Mouse (Mus musculus) right cerebral cortex, postnatal 25 days (tissue): ENCODE results near the gene Armc2.

Source experiments
- DNase-seq: peaks from one replicate; pipeline ENCODE4 v3.0.0; 2022

Gene Armc2

DNA sequence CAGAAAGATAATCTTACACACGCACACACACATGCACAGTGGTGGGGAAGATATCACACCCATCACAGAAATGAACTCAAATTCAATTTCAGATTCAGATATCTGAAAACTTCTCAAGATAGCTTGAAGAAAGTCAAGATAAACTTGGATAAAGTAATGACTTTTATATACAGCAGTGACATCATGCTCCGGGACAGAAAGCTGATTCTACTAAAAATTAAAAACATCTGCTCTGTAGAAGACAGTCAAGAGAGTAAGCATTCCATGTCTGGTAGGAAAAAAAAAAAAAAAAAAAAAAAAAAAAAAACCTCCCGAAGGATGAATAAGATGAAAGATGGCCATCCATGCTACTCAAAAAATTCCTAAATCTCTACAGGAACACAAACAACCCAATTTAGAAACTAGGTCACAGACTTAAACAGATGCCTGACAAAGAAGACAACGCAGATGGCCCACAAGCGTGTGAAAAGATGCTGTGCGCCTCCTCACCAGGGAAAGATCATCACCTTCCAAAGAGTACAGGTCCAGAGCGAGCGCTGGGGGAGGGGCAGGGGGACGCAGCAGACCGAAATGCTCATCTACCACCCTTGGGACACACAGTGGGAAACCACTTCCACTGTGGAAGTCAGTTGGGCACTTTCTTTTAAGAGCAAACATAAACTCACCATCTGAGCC is 7.3 kb downstream of the Armc2 start:
- no peak for DNase-seq

DNA sequence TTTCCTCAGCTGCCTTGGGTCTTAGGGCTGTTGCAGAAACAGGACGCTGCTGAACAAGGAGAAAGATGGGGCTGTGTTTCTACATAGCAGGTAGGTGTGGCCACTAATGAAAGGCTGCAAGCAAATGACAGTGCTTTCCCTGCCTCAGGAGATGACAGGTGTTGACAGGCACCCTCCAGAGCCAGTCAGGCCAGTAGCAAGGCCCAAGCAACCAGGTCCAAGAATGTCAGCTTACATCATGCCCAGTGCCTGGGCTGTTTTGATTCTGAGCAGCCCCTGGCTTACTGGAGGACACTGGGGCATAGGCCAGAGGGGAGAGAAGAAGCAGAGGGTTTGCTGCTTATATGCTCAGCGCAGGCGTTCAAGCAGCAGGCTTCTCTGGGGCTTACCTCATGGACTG is 13.0 kb downstream of the Armc2 start:
- no peak for DNase-seq

DNA sequence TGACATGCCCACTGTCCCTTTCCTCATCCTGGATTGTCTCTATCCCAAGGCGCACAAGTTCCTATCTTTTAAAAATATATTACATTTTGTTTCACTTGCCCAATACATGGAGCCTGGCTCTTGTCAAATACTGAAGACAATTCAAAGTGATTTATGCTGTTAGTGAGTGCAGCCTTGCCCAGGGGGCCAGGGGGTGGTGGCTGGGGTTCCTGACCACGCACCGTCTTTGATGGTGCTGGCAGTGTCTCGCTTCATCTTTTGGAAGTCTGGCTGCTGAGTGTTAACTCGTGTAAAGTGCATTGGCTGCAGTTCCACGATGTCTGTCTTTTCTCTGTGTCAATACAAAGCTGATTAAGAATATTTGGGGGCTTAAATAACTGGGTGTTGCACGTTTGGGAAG is 13.6 kb downstream of the Armc2 start:
- DNase-seq, result no peak

- no peak for DNase-seq
These were observed 14.2 kb downstream of the Armc2 start for GRCm38 (mm10) chr10:42004056-42004455.

- DNase-seq, result no peak
These were observed 14.7 kb downstream of the Armc2 start for GRCm38 (mm10) chr10:42003576-42003975.

DNA sequence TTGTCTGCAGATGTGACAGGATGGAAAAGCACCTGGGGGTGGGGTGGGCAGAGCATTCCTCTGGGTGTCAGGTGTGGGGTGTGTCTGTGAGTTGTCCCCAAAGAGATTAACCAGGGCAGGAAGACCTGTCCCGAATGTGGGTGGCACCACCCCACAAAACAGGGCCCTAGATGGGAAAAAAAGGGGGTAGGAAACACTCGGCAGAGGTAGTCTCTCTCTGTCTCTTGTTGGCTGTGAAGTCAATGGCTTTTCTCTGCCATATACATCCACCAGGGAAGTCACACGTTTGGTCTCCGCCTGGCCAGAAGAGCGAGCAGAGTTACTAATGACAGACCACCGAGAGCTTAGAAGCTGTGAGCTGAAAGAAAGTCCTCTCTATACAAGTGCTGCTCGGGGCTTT is 15.8 kb downstream of the Armc2 start:
- DNase-seq, result no peak

GRCm38 (mm10) chr10:42001260-42001659 is 17.0 kb downstream of the Armc2 start:
- no peak for DNase-seq

DNA sequence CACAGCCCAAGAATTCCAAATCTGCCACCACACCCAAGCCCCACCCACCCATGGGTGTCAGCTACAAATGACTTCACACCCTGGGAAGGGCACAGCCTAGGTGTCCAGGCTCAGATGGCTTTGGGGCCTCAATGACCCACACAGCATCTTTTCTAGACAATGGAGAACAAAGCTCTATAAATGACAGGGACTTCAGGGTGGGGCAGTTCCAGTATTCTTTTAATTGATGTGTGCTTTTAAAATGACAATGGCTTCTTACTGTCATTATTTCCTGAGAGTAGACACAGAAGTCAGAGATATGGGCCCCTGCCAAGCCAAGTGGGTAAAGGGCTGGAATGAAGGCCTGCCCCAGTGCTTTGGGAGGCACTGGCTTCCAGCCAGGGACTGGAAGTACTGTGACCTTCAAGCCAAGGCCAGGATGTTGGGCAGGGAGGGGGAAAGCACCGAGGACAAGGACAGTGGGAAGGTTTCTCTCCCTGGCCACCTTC is 20.5 kb downstream of the Armc2 start:
- no peak for DNase-seq

- no peak for DNase-seq
These were observed 22.1 kb downstream of the Armc2 start for GRCm38 (mm10) chr10:41996157-41996556.

DNA sequence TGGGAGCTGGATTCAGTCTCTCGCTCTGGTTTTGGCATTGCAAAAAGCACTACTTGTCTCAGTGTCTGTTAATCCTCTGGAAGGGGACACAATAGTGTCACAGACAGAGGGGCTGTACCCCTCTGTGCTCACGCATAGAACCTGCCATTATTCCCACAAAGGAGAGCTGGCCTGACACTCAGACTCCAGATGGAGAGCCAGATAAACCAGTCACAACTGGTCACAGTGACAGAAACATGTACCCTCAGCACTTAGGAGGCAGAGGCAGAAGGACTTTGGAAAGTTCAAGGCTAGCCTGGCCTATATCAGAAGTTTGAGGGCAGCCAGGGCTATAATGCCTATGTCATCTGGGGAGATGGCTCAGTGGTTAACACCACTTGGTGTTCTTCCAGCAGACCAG is 23.2 kb downstream of the Armc2 start:
- no peak for DNase-seq

- DNase-seq, result no peak
These were observed 23.7 kb downstream of the Armc2 start for GRCm38 (mm10) chr10:41994578-41994977.

- DNase-seq, result no peak
These were observed 26.2 kb downstream of the Armc2 start for GRCm38 (mm10) chr10:41992059-41992440.

GRCm38 (mm10) chr10:41991364-41992058 is 26.7 kb downstream of the Armc2 start:
- no peak for DNase-seq

- no peak for DNase-seq
These were observed 27.3 kb downstream of the Armc2 start for GRCm38 (mm10) chr10:41990896-41991295.

DNA sequence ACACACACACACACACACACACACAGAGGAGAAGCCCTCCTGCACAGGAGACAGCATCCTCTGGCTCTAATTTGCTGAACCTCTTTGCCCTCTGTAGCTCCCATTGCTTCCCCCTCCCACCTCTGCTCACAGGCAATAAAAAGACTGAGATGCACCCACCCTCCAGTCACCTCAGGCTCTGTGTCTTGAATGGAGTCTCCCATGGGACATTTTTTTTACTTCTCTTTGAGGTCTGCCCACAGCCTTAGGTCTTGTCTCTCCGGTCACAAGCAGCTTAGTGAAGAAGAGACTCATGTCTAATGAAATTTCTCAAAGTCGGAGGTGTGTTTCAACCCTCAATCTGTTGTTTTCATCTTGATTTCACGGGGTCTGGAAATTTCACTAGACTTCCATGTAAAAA is 29.3 kb downstream of the Armc2 start:
- no peak for DNase-seq

DNA sequence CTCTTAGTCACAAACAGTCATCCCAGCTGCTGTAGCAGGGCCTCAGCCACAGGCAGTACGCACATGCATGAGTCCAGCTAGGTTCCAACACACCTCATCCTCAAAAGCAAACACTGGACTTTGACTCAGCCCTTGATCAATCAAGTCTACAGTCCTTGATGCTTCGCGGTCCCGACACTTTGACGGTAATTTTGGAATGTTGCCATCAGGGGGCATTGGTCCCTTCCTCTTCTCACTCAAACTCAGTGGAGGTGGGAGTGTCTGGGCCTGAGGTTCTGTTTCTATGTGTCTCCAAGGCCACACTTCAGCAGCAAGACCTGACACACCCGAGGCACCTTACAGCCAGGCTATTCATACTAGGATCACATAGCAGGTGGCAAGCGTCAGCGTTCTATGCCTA is 32.1 kb downstream of the Armc2 start:
- no peak for DNase-seq

DNA sequence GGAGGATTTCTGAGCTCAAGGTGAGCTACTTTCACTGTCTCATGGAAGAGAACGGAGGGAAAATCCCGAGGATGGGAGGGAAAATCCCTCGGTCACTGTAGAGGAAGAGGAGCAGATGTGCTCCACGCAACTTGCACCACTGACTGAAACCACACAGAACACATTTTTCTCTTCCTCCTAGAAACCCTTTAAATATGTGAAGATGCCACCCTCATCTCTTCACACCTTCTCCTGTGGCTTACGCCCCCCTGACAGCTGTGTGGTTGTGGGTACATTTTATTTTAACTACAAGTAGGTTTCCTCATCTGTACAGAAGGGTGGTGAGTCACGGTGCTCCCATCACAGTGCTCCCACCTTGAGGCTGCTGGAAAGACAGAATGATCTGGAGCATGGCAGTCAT is 34.0 kb downstream of the Armc2 start:
- peak; percentile 44 for DNase-seq

- DNase-seq, result no peak
These were observed 35.4 kb downstream of the Armc2 start for GRCm38 (mm10) chr10:41982821-41983220.

DNA sequence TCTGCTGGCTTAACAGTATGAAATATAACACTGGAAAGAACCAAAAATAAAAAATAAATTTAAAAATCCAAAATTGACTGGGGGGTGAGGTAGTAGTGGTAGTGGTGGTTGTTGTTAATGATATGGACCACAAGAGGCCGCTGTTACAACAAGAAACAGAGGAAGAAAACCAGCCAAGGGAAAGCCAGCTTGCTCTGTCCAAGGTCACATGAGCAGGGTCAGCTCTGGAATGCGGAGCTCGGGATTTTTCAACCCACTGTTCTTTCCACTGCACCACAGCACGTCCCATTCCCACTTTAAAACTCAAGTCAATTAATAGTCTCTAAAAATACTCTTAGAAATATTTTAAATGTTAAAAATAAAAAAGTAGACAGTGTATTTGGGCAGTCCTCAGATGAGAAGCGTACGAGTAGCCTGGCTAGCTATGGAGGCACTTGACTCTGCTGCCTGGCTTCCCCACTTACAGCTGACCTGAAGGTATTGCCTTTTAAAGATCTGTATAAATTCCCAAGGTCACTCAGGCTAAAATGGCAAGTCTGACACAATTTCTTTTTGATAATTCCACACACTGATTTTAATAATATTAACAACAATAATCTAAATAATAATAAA is 37.4 kb downstream of the Armc2 start:
- peak; percentile 21 for DNase-seq

- DNase-seq, result no peak
These were observed 39.6 kb downstream of the Armc2 start for GRCm38 (mm10) chr10:41978403-41979234.

- no peak for DNase-seq
These were observed 45.6 kb downstream of the Armc2 start for GRCm38 (mm10) chr10:41972676-41973075.

- no peak for DNase-seq
These were observed 50.2 kb downstream of the Armc2 start for GRCm38 (mm10) chr10:41967915-41968635.

GRCm38 (mm10) chr10:41962725-41963124 is 55.5 kb downstream of the Armc2 start:
- DNase-seq, result no peak
